Mouse (Mus musculus) erythroblast, adult 5-6 weeks (primary cell): ENCODE data around the gene Gclm. TPM values are rescaled to one million over a fixed set of nuclear protein-coding genes. Genes with fewer than 3 reads are reported as not detected.

Experiments used
- total RNA-seq, 2 experiments: library from RNA; stranded (forward) in 1 of 2; stranded (reverse) in 1 of 2; fragments of 150-400 nt in 1 of 2; fragments of 200-764, 138-1000 nt in 1 of 2; gene quantifications; 2 replicates each; pipeline versions ENCODE4 v1.2.3 to v1.2.4; 2015 to 2017; ENCODE audit warnings: low replicate concordance in 2 of 2

The Gclm gene
- total RNA-seq, 2 experiments from 2014 or later: 276 to 373 TPM

Other genes with a start within 250 kb of the Gclm start
- not detected in 2 replicates for gene Abca4, start 201.1 kb upstream of the Gclm start, total RNA-seq (2015; ENCODE audit: low replicate concordance)
- gene Abca4, start 201.1 kb upstream of the Gclm start, total RNA-seq (2017; ENCODE audit: low replicate concordance): 0.51 TPM in 1 of 2 replicates, not detected in the other
- 32.8 and 70.5 TPM in 2 replicates for gene Dnttip2, start 28.8 kb downstream of the Gclm start, total RNA-seq (2015; ENCODE audit: low replicate concordance)
- gene Dnttip2, start 28.8 kb downstream of the Gclm start, total RNA-seq (2017; ENCODE audit: low replicate concordance): 19.3 and 34.0 TPM in 2 replicates
- gene Bcar3, start 48.6 kb downstream of the Gclm start, total RNA-seq (2015; ENCODE audit: low replicate concordance): 1.3 TPM in 1 of 2 replicates, not detected in the other
- gene Bcar3, start 48.6 kb downstream of the Gclm start, total RNA-seq (2017; ENCODE audit: low replicate concordance): 0.34 and 0.70 TPM in 2 replicates